Mouse (Mus musculus) midbrain, postnatal 0 days (tissue): Measurements from ENCODE around the gene Zfp872. TPM values are rescaled to one million over a fixed set of nuclear protein-coding genes. Genes with fewer than 3 reads are reported as not detected.

Experiments used
- ATAC-seq: fragments of 200-750 bp; cut with Nextera tagmentation; 2 replicates; pipeline ENCODE4 v1.8.0; 2017; ENCODE audit warnings: moderate number of reproducible peaks, mild to moderate bottlenecking, moderate TSS enrichment, moderate library complexity; ENCODE audit not compliant: low FRiP score
- DNase-seq: peaks from one replicate; pipeline ENCODE4 v3.0.0-alpha.2; 2015; ENCODE audit warnings: low spot score
- H3K27ac ChIP-seq: fragments of 300-500 bp; sonication (generic); 2 replicates; pipeline ENCODE4 v1.5.1; 2014; ENCODE audit warnings: low read depth, mild to moderate bottlenecking, low read length, mixed read lengths
- H3K27me3 ChIP-seq: fragments of 300-500 bp; sonication (generic); 2 replicates; pipeline ENCODE4 v1.6.1; 2014; ENCODE audit warnings: low read length, control low read depth, mixed read lengths; ENCODE audit not compliant: insufficient read depth
- H3K36me3 ChIP-seq: fragments of 300-500 bp; sonication (generic); 2 replicates; pipeline ENCODE4 v1.6.1; 2014; ENCODE audit warnings: low read length, control low read depth, mixed read lengths; ENCODE audit not compliant: insufficient read depth
- H3K4me1 ChIP-seq: fragments of 300-500 bp; sonication (generic); 2 replicates; pipeline ENCODE4 v1.6.1; 2014; ENCODE audit warnings: mild to moderate bottlenecking, control low read depth, antibody characterized with exemption, low read length, mixed read lengths; ENCODE audit not compliant: insufficient read depth
- H3K4me2 ChIP-seq: fragments of 300-500 bp; sonication (generic); 2 replicates; pipeline ENCODE4 v1.6.1; 2014; ENCODE audit warnings: low read depth, mild to moderate bottlenecking, low read length, mixed read lengths; ENCODE audit not compliant: poor library complexity, severe bottlenecking
- H3K4me3 ChIP-seq: fragments of 300-500 bp; sonication (generic); 2 replicates; pipeline ENCODE4 v1.5.1; 2014; ENCODE audit warnings: low read depth, mild to moderate bottlenecking, low read length, moderate library complexity
- H3K9ac ChIP-seq: fragments of 300-500 bp; sonication (generic); replicated peaks from 2 replicates; pipeline ENCODE4 v1.6.1; 2014; ENCODE audit warnings: mild to moderate bottlenecking, low read length, moderate library complexity, mixed read lengths; ENCODE audit not compliant: poor library complexity, severe bottlenecking
- H3K9me3 ChIP-seq: fragments of 300-500 bp; sonication (generic); 2 replicates; pipeline ENCODE4 v1.6.1; 2016; ENCODE audit warnings: low read length, control low read depth
- CTCF ChIP-seq: IDR thresholded peaks from 2 replicates; pipeline ENCODE4 v1.5.1; 2016; ENCODE audit warnings: antibody characterized with exemption, mild to moderate bottlenecking
- WGBS: fragments of 180-500 bp; shearing (Covaris S2); extraction: QIAGEN DNeasy Blood & Tissue Kit; methylation state at CpG from one replicate; pipeline ENCODE4 v1.1.7; 2014; 5-methylcytosine and 5-hydroxymethylcytosine counted together
- polyA plus RNA-seq: library from polyadenylated mRNA; unstranded; fragments of >200 nt; fragmentation: Nextera tagmentation; extraction: Ambion mirVana; gene quantifications from 2 replicates; pipeline ENCODE4 v1.2.1, GENCODE M21; 2015
- total RNA-seq: library from RNA; depleted of rRNA; stranded (reverse); fragments of >200 nt; gene quantifications from 2 replicates; pipeline ENCODE4 v1.2.3, GENCODE M21; 2014

The Zfp872 gene
- total and polyA plus RNA-seq, 2 experiments from 2014 or later, result 0.22 to 0.31 TPM

GRCm38 (mm10) chr9:22157516-22158265 is 30.2 kb upstream of the Zfp872 start:
- Histone ChIP-seq H3K36me3 (no peaks in the 10 kb centered on the region), H3K4me2 (peak overlapping the region; percentile 51), H3K4me3 (peak overlapping the region; percentile 65), H3K9ac (peak overlapping the region; percentile 86), H3K27ac (peak overlapping the region; percentile 88), H3K27me3 (no peaks in the 10 kb centered on the region), H3K4me1 (peaks cover 7% of the 10 kb centered on the region), H3K9me3 (no peaks in the 10 kb centered on the region)
- WGBS, result 65% methylated on average over 34 of the region's 34 CpGs
- TF ChIP-seq CTCF, result no peak
- ATAC-seq (no peak), DNase-seq (no peak)

GRCm38 (mm10) chr9:22161299-22161698 is 26.6 kb upstream of the Zfp872 start:
- no peak overlapping the region for H3K9ac ChIP-seq
- no peak overlapping the region for H3K27ac ChIP-seq
- ATAC-seq (no peak), DNase-seq (no peak)
- no peak overlapping the region for H3K4me2 ChIP-seq
- H3K4me1 ChIP-seq, result peaks cover 7% of the 10 kb centered on the region
- no peaks in the 10 kb centered on the region for H3K9me3 ChIP-seq
- no peak overlapping the region for H3K4me3 ChIP-seq
- H3K36me3 ChIP-seq, result no peaks in the 10 kb centered on the region
- TF ChIP-seq CTCF, result no peak
- no peaks in the 10 kb centered on the region for H3K27me3 ChIP-seq
- WGBS, result 36% methylated on average over 6 of the region's 6 CpGs

GRCm38 (mm10) chr9:22162305-22162704 is 25.6 kb upstream of the Zfp872 start:
- H3K9me3 ChIP-seq, result no peaks in the 10 kb centered on the region
- H3K4me1 ChIP-seq, result peaks cover 7% of the 10 kb centered on the region
- H3K4me2 ChIP-seq, result no peak overlapping the region
- no peaks in the 10 kb centered on the region for H3K36me3 ChIP-seq
- no peak overlapping the region for H3K9ac ChIP-seq
- 87% methylated on average over 9 of the region's 9 CpGs for WGBS
- DNase-seq (no peak), ATAC-seq (no peak)
- no peak overlapping the region for H3K4me3 ChIP-seq
- no peak for TF ChIP-seq CTCF
- H3K27ac ChIP-seq, result no peak overlapping the region
- no peaks in the 10 kb centered on the region for H3K27me3 ChIP-seq

GRCm38 (mm10) chr9:22162912-22163311 is 25.0 kb upstream of the Zfp872 start:
- 85% methylated on average over 7 of the region's 7 CpGs for WGBS
- no peak overlapping the region for H3K4me2 ChIP-seq
- H3K4me3 ChIP-seq, result no peak overlapping the region
- peaks cover 3% of the 10 kb centered on the region for H3K4me1 ChIP-seq
- no peaks in the 10 kb centered on the region for H3K27me3 ChIP-seq
- TF ChIP-seq CTCF, result no peak
- no peak overlapping the region for H3K9ac ChIP-seq
- DNase-seq (no peak), ATAC-seq (no peak)
- H3K27ac ChIP-seq, result no peak overlapping the region
- H3K36me3 ChIP-seq, result no peaks in the 10 kb centered on the region
- no peaks in the 10 kb centered on the region for H3K9me3 ChIP-seq

GRCm38 (mm10) chr9:22164711-22165668 is 22.9 kb upstream of the Zfp872 start:
- 2% methylated on average over 53 of the region's 54 CpGs for WGBS

More at GRCm38 (mm10) chr9:22164711-22165668, 22.9 kb upstream of the Zfp872 start:
- H3K4me2 ChIP-seq, result peak overlapping the region; percentile 64
- DNase-seq (peak; percentile 72), ATAC-seq (peak; percentile 89)
- no peaks in the 10 kb centered on the region for H3K4me1 ChIP-seq
- H3K27ac ChIP-seq, result peak overlapping the region; percentile 70
- H3K4me3 ChIP-seq, result peak overlapping the region; percentile 58
- H3K9ac ChIP-seq, result peak overlapping the region; percentile 76
- no peaks in the 10 kb centered on the region for H3K9me3 ChIP-seq
- H3K36me3 ChIP-seq, result no peaks in the 10 kb centered on the region
- no peaks in the 10 kb centered on the region for H3K27me3 ChIP-seq
- TF ChIP-seq CTCF, result no peak
